Mouse (Mus musculus) small intestine, adult 2 months (tissue): ENCODE data around the gene Grb10. TPM values are rescaled to one million over a fixed set of nuclear protein-coding genes. Genes with fewer than 3 reads are reported as not detected.

ENCODE experiments used
- H3K27ac ChIP-seq: fragments of 200-500 bp; 2 replicates; pipeline ENCODE4 v1.5.1; 2012; ENCODE audit warnings: low read depth, low read length, control low read depth, inconsistent platforms; ENCODE audit not compliant: insufficient read depth
- H3K27me3 ChIP-seq: fragments of 200-500 bp; 2 replicates; pipeline ENCODE4 v1.6.1; 2012; ENCODE audit warnings: mild to moderate bottlenecking, moderate library complexity, low read length, inconsistent platforms; ENCODE audit not compliant: control insufficient read depth, insufficient read depth
- H3K36me3 ChIP-seq: fragments of 200-500 bp; 2 replicates; pipeline ENCODE4 v1.6.1; 2012; ENCODE audit warnings: mild to moderate bottlenecking, low read length, control low read depth, inconsistent platforms; ENCODE audit not compliant: control insufficient read depth, insufficient read depth
- H3K4me1 ChIP-seq: fragments of 200-500 bp; 2 replicates; pipeline ENCODE4 v1.6.1; 2012; ENCODE audit warnings: low read length, inconsistent platforms, mixed read lengths; ENCODE audit not compliant: control insufficient read depth, insufficient read depth, insufficient read length
- H3K4me3 ChIP-seq: fragments of 200-500 bp; 2 replicates; pipeline ENCODE4 v1.5.1; 2012; ENCODE audit warnings: low read depth, mild to moderate bottlenecking, control low read depth, inconsistent platforms, low read length, moderate library complexity
- CTCF ChIP-seq: fragments of 200-500 bp; IDR thresholded peaks from 2 replicates; pipeline ENCODE4 v1.5.1; 2012; ENCODE audit warnings: low read depth, mild to moderate bottlenecking, control low read depth, inconsistent platforms, low read length, moderate library complexity, mixed read lengths; ENCODE audit not compliant: insufficient replicate concordance, insufficient read length; ENCODE audit errors: extremely low read depth
- POLR2A ChIP-seq: fragments of 200-500 bp; IDR thresholded peaks from 2 replicates; pipeline ENCODE4 v1.6.1; 2012; ENCODE audit warnings: low read depth, mild to moderate bottlenecking, control low read depth, inconsistent platforms, low read length, moderate library complexity
- WGBS: fragments of 180-500 bp; shearing (Covaris S2); methylation state at CpG from one replicate; pipeline ENCODE4 v1.1.7; 2018; 5-methylcytosine and 5-hydroxymethylcytosine counted together
- polyA plus RNA-seq: library from polyadenylated mRNA; depleted of rRNA; stranded (reverse); fragments of >200 nt; gene quantifications from 2 replicates; pipeline ENCODE4 v1.2.3, GENCODE M21; 2012

Gene Grb10
- polyA plus RNA-seq, 1 experiment, result 2.5 TPM

DNA sequence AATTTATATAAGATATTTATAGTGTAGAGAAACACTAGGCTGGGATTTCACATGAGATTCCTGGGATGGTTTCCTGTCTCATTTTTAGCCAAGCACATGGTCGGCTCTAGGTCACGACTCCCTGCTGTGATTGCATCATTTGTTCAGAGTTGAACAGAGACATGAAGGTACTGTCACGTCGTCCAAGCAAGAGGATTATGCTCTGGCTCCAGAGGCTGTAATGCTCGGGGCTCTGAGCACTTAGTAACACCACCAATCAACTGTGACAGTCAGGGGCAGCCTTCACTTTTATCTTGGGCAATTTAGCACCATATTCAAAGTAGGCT lies 75.9 kb downstream of the Grb10 start:
- no peaks in the 10 kb centered on the region for H3K27me3 ChIP-seq
- 58% methylated on average over 5 of the region's 5 CpGs for WGBS
- peaks cover 9% of the 10 kb centered on the region; the same call in 1 of the 2 replicates for H3K4me1 ChIP-seq
- TF ChIP-seq POLR2A, result no peak
- no peaks in the 10 kb centered on the region for H3K36me3 ChIP-seq
- no peak overlapping the region for H3K27ac ChIP-seq
- no peak overlapping the region for H3K4me3 ChIP-seq

DNA sequence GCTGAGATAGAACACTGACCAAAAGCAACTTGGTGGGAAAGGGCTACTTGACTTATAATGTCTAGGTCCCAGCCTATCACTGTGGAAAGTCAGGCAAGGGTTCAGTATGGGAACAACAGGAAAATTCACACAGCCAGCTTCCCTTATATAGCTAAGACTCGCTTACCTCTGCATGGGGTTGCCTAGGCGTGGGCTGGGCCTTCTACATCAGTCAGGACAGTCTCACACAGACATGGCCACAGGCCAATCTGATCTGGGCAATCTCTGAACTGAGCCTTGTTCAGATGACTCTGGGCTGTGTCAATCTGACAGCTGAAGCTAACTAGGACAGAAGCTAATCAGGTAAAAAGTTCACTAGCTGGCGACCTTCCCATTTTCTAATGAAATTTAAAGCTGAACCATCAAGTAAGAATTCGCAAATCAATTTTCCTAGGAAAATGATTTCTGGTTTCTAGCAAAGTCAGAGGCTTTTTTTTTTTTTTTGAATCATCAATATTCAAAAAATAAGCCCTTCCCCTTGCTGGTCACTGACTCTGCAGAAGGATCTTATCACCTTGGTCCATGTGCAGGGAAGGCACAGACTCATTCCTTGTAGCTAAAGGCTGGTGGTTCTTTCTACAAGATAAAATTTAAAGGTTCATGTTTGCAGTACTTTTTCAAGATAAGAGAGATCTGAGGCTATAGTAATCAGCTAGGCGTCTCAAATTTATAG lies 76.4 kb downstream of the Grb10 start:
- H3K27me3 ChIP-seq, result no peaks in the 10 kb centered on the region
- H3K4me1 ChIP-seq, result peaks cover 9% of the 10 kb centered on the region; the same call in 1 of the 2 replicates
- 52% methylated on average over 5 of the region's 5 CpGs for WGBS
- H3K4me3 ChIP-seq, result no peak overlapping the region
- H3K36me3 ChIP-seq, result no peaks in the 10 kb centered on the region
- no peak overlapping the region for H3K27ac ChIP-seq
- TF ChIP-seq POLR2A (no peak), CTCF (no peak)

DNA sequence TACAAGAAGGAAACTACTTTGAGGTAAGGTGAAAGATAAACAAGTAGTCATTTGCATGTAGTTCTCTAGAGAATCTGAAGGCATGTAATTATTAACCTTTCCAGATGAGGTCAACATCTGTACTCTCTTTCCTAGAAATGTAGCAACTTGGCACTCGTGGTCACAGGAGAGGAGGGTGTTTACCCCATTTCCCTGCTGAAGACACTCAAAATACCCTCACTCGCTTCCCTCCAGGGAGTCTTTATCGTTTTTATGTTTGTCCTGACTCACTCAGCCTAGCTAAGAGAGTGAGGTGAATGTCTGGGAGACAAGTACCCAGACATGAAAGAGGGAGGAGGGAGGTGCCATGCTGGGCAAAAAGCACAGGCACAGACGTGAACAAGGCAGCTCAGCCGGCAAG lies 77.6 kb downstream of the Grb10 start:
- H3K27ac ChIP-seq, result no peak overlapping the region
- H3K4me1 ChIP-seq, result peaks cover 9% of the 10 kb centered on the region; the same call in 1 of the 2 replicates
- WGBS, result 9% methylated on average over 5 of the region's 5 CpGs

DNA sequence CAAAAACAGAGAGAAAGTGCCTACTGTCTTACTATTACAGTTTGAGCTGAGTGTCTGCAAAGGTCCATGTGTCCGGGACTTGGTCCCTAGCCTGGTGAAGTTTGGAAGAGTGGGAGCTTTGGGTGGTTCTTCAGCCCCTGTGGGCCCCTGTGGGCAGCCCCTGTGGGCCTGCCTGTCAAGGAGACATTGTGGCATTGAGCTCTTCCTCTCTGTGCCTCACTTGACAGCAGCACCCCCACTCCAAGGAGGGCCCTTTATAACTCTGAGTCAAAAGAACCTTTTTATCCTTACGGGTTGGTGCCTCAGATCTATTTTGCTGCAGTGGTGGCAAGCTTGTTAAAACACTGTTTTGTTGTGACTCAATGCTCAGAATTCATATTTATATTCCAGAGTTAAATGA lies 78.3 kb downstream of the Grb10 start:
- Histone ChIP-seq H3K36me3 (no peaks in the 10 kb centered on the region), H3K4me3 (no peak overlapping the region), H3K4me1 (peaks cover 9% of the 10 kb centered on the region; the same call in 1 of the 2 replicates), H3K27ac (no peak overlapping the region), H3K27me3 (no peaks in the 10 kb centered on the region)
- WGBS, result 79% methylated on average over 2 of the region's 2 CpGs
- TF ChIP-seq CTCF (no peak), POLR2A (no peak)

More for the DNA sequence above, 77.6 kb downstream of the Grb10 start:
- TF ChIP-seq CTCF (no peak), POLR2A (no peak)
- no peaks in the 10 kb centered on the region for H3K36me3 ChIP-seq
- H3K27me3 ChIP-seq, result no peaks in the 10 kb centered on the region
- no peak overlapping the region for H3K4me3 ChIP-seq

DNA sequence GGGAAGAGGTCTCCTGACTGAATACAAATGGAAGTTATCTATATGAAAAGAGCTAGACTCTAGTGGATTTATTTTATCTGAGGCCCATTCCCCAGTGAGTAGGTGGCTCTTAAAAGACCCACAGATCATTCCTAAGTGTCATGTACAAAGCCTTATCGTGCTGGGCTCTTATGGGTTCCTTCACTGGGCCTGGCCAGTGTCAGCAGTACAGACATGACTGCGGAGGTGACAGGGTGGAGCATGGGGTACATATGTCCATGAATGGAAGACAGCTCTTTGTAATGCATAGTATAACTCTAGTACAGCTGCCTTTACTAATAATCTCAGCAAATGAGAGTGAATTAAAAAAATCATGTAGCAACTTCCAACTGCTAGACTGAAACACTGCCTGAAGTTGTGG lies 80.0 kb downstream of the Grb10 start:
- H3K27me3 ChIP-seq, result no peaks in the 10 kb centered on the region
- H3K36me3 ChIP-seq, result no peaks in the 10 kb centered on the region
- no peak overlapping the region for H3K4me3 ChIP-seq
- peaks cover 9% of the 10 kb centered on the region; the same call in 1 of the 2 replicates for H3K4me1 ChIP-seq
- TF ChIP-seq CTCF (no peak), POLR2A (no peak)
- 90% methylated on average over 2 of the region's 2 CpGs for WGBS
- H3K27ac ChIP-seq, result no peak overlapping the region

DNA sequence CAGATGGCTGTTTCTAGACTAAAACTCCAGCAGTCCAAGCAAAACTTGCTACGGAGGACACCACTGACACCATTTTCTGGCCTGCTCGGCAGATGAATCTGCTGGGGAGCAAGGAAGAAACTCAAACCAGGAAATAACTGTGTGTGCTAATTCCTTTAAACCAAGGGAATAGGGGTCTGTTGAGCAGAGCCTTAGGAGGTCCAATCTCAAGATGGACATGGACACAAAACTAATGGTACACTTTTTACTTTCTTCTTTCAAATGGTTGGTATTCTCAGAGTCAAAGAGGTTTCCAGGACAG lies 80.5 kb downstream of the Grb10 start:
- Histone ChIP-seq H3K27me3 (no peaks in the 10 kb centered on the region), H3K36me3 (no peaks in the 10 kb centered on the region), H3K4me1 (peaks cover 9% of the 10 kb centered on the region; the same call in 1 of the 2 replicates), H3K27ac (no peak overlapping the region), H3K4me3 (no peak overlapping the region)
- TF ChIP-seq CTCF (no peak), POLR2A (no peak)
- WGBS, result 87% methylated on average over 2 of the region's 2 CpGs

DNA sequence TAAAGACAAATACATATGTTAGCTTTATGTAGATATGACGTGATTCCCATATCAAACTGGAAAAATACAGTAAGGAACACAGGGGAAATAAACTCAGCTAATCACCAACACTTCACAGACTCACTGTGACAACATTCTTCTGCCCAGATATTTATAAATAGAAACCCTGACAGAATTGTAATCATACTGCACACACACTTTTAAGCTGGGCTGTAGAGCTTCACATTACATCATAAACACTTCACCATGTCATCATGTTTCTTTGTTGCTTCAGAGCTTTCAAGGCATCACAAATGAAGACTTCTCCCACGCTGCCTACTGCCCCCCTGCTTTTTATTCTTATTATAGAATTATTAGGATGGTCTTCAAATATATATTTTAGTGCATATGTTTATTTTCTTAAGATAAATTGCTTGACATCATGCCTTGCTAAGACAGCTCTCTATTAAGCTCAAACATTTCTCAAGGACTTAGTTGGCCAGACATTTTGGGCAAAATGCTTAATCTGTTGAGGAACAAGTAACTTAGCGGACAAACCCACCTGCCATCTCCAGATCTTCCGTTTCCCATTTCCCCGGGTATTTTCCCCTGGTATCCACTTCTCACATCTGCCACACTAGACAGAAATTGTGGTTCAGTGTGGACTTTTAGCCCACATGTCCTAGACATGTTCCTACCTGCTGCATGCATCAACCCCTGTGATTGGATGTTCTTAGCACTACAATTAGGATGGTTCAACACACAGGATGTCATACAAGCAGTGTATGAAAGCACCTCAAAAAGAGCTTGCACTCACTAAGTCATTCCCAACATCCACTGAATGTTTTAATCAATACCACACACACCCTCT lies 81.0 kb downstream of the Grb10 start:
- peaks cover 8% of the 10 kb centered on the region; the same call in 1 of the 2 replicates for H3K4me1 ChIP-seq
- no peak for TF ChIP-seq POLR2A
- no peak for TF ChIP-seq CTCF
- H3K27me3 ChIP-seq, result no peaks in the 10 kb centered on the region
- H3K4me3 ChIP-seq, result no peak overlapping the region
- H3K36me3 ChIP-seq, result no peaks in the 10 kb centered on the region
- H3K27ac ChIP-seq, result no peak overlapping the region
- WGBS, result 85% methylated on average over 5 of the region's 5 CpGs
